Mouse (Mus musculus): ENCODE results near the gene Trim71.
"Not testable (repeated sequence)": the region's sequence is repeated elsewhere in the genome, so short reads cannot be mapped to it uniquely, and the experiment has no call there.

Trim71 gene

DNA sequence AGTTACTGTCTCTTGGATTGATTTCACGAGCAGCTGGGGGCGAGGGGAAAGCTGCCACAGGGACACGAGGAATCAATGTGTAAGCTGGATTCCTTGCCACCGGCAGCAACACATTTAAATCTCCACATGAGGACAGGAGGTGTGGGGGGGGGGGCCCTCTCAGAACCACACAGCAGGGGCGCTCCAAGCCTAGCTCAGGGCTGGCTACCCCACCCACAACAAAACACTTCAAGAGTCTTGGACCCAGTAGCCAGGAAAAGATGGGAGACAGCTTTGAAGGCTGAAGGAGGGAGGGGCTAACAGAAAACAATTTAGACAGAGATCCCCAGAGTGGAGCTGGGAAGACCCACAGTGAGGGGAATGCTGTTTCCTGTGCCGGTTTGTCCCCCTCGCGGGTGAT, 38.3 kb downstream of the Trim71 start:
- DNase-seq (ENCODE audit: low spot score): no peak

DNA sequence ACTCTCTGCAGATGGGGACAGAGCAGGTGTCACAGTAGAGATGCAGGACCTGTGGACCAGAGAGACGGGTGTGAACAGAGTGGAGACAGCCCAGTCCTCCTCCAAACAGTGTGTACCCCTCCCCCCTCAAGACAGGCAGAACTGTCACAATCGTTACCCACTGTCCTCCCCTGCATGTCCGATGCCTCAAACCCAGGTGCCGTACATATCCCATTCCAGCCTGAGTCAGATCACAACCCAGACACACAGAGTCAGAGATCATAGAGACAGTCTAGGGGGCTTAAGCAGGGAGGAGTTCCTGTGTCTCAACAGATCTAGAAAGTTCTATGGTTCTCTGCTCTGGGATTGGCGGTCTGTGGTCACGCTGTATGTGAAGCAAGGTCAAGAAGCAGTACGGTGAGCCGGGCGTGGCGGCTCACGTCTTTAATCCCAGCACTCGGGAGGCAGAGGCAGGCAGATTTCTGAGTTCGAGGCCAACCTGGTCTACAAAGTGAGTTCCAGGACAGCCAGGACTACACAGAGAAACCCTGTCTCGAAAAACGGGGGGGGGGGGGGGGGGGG, 39.0 kb downstream of the Trim71 start:
- DNase-seq (ENCODE audit: low spot score): no peak

- DNase-seq (ENCODE audit: low spot score): no peak
Observed at GRCm38 (mm10) chr9:114522501-114522900, 41.7 kb downstream of the Trim71 start.

DNA sequence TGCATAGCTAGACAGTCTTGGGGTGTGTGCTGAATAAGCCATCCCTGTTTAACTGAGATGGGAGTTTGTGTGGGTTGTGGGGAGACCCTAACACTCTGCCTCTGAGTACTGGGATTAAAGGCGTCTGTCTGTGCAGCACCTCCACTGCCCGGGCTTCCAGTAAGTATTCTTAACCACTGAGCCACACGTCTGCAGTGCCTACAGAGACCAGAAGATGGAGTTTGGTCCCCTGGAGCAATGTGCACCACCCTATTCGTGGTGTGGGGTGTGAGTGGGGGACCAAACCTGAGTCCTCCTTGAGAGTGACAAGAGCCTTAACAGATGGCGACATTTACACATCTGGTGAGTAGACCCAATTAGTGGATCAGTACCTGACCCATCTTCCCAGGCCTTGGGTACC, 42.1 kb downstream of the Trim71 start:
- DNase-seq (ENCODE audit: low spot score): no peak

GRCm38 (mm10) chr9:114520529-114520928, 43.6 kb downstream of the Trim71 start:
- DNase-seq (ENCODE audit: low spot score): not testable (repeated sequence)

- DNase-seq (ENCODE audit: low spot score): no peak
Observed at GRCm38 (mm10) chr9:114518812-114519477, 45.2 kb downstream of the Trim71 start.

DNA sequence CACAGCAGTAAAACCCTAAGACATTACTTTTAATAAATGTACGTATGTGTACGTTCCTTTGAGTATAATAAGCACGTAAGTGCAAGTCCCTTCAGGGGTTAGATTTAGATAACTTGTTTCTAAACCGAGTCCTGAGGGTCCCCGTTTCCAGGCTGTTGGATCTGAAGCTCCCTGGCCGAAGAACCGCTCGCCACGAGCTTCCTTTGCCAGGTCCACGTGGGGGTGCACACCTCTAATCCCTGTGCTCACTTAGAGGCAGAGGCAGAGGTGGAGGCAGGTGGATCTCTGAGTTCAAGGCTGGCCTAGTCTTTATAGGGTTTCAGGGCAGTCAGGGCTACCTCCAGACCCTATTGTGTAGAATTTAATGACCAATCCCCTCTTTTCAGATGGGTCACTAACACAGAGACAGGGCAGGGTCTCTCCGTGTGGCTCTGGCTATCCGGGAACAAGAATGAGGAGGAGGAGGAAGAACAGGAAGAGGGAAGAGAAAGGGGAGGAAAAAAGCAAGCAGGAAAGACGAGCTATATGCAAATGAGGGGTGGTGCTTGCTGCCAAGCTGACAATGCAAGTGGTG, 46.2 kb downstream of the Trim71 start:
- DNase-seq (ENCODE audit: low spot score): no peak

DNA sequence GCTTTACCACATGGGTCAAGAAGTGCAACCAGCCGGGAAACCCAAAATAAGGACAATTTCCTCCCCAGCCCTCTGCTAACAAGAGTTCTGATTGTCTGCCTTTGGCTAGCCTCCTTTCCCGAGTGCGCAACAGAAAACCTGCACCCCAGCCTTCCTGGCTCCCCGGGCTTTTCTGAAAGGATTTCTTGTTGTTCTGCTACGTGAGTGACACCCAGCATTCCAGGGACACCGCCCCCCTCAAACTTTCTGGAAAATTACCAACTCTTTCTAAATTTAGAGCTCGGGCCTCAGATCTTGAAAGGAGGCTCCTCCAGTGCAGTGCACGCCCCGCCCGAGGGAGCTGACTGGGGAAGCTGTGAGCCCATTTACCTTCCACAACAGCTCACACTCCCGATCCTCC, 48.8 kb downstream of the Trim71 start, which contains the start of gene C130032M10Rik:
TSS of gene C130032M10Rik (plus strand) at position 334 of the 400 bp plus-strand sequence.
- DNase-seq (ENCODE audit: low spot score): no peak

GRCm38 (mm10) chr9:114512831-114513230, 51.3 kb downstream of the Trim71 start:
- DNase-seq (ENCODE audit: low spot score): no peak

- no peak for DNase-seq (ENCODE audit: low spot score)
Observed at GRCm38 (mm10) chr9:114509785-114510184, 54.4 kb downstream of the Trim71 start.

GRCm38 (mm10) chr9:114507421-114507820, 56.7 kb downstream of the Trim71 start:
- no peak for DNase-seq (ENCODE audit: low spot score)

GRCm38 (mm10) chr9:114506564-114506963, 57.6 kb downstream of the Trim71 start:
- no peak for DNase-seq (ENCODE audit: low spot score)

- no peak for DNase-seq (ENCODE audit: low spot score)
Observed at GRCm38 (mm10) chr9:114504816-114505215, 59.4 kb downstream of the Trim71 start, which contains the start of gene Ccr4. TSS of gene Ccr4 (minus strand) at chr9:114504916.

GRCm38 (mm10) chr9:114502711-114503427, 61.3 kb downstream of the Trim71 start:
- DNase-seq (ENCODE audit: low spot score): peak; percentile 20

DNA sequence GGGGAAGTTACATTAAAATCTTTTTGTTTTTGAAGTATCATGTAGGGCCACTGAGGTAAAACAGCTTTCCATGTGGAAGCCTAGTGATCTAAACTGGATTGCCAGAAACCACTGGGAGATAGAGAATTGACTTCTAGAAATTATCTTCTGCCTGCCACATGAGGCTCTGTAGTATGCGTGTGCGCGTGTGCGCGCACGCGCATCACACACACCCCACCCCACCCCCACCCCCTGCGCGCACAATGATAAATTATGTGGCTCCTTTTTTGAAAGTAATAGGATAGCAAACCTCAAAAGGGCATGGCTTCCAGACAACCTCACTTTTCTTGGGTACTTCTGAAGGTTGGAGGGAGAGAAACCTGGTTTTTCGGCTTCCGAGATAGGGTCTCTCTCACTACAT, 62.3 kb downstream of the Trim71 start:
- DNase-seq (ENCODE audit: low spot score): no peak

GRCm38 (mm10) chr9:114501111-114501510, 63.1 kb downstream of the Trim71 start:
- DNase-seq (ENCODE audit: low spot score): no peak

DNA sequence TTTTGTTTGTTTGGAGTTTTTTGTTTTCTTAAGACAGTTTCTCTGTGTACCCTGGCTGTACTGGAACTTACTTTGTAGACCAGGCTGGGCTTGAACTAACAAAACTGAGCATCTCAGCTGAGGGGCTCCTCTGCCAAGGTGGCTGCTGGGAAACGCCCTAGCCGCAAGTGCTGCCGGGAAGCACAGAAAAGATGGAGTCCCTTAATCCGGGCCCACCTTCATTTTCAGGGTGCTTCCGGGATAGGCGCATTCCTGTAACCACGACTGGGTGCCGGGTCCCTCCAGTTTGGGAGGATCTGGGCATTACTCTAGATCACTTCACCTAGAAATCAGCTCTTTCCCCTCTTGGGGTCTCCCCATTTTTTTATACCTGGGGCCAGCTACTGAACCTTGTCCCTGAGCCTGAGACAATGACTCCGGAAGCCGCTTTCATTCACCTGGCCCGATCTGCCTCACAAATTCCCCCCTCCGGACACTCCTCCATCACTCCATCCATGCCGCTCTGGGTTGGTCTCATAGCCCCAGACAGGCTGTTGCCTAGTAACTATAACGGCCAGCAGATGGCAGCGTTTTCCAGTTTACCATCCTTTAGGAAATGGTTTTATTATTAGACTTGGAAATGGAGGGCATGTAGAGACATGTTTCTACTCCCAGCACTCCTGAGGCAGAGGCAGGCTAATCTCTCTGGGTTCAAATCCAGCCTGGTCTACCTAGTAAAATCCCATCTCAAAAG, 64.2 kb downstream of the Trim71 start:
- peak; percentile 38 for DNase-seq (ENCODE audit: low spot score)

GRCm38 (mm10) chr9:114498218-114498617, 66.0 kb downstream of the Trim71 start:
- peak; percentile 92 for DNase-seq (ENCODE audit: low spot score)

DNA sequence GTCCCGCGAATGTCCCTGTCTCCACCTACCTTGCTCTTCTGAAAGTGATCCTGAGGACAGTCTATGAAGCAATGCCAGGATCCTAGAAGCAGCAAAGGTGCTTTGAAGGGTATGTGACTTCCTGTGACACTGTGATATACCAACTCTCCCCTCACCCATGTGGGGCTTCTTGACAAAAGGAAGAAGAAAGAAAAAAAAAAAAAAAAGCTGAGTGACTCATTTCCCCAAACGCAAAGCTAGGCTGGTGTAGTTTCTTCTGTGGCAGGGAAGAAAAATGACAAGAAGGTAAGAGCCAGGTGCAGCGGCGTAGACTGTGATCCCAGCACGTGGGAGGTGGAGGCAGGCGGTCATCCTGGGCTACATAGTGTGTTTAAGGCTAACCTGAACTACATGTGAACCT, 67.7 kb downstream of the Trim71 start:
- no peak for DNase-seq (ENCODE audit: low spot score)

DNA sequence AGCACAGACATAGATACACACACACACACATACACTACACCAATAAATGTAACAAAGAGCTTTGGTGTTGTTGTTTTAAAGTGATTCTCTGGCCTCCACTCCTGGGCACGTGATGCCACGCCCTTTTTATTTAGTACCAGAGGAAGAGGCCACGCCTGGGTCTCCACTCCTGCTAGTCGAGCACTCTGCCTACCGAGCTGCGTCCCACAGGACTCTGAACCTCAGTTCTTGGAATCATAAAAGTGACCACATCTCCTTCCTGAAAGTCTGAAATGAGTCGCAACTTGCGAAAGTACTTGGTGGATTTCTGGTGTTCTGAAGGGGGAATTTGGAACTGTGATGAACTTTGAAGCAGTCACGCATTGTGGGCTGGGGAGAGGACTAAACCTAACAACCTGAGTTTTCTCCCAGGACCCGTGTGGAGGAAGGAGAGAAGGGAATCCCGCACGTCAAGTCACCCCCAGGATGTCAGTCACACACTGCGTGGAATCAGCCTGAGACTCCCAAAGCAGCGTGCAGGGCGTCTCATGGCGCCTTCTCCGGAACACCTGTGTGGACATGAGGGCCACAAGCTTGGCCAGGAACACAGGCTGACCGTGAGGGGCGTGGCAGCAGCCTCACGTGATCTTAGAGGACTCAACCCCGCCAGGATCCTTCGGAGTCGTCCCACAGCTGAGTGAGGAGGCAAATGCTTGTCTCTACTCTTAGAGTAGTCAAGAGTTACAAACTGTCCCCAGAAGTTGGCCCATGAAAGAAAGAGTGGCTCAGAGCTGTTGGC, 76.5 kb downstream of the Trim71 start:
- DNase-seq (ENCODE audit: low spot score): no peak

DNA sequence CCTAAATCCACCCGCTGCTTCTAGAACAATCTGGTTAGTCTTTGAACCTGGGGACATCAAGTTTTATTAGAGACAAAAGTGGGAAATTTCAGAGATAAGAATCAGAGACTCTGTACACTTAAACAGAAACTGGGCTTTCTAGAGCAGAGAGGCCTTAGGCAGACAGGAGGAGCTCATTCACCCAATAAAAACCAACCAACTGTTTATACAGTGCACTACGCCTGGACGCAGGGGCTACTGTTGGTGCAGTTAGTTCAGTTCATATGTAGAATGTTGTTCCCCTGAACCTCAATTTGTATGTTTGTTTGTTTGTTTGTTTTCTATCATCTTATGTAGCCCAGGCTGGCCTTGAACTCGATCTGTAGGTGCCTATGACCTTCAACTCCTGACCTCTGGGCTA, 77.4 kb downstream of the Trim71 start:
- no peak for DNase-seq (ENCODE audit: low spot score)
